Mouse (Mus musculus) urinary bladder, postnatal 10 days (tissue): ENCODE results near the gene Rad51b.

Source experiments
- DNase-seq: peaks from one replicate; pipeline ENCODE4 v3.0.0; 2022; ENCODE audit warnings: low spot score

Rad51b gene

GRCm38 (mm10) chr12:79437572-79437971 lies 140.5 kb downstream of the Rad51b start:
- no peak for DNase-seq

GRCm38 (mm10) chr12:79439961-79440360 lies 142.9 kb downstream of the Rad51b start:
- DNase-seq = no peak

DNA sequence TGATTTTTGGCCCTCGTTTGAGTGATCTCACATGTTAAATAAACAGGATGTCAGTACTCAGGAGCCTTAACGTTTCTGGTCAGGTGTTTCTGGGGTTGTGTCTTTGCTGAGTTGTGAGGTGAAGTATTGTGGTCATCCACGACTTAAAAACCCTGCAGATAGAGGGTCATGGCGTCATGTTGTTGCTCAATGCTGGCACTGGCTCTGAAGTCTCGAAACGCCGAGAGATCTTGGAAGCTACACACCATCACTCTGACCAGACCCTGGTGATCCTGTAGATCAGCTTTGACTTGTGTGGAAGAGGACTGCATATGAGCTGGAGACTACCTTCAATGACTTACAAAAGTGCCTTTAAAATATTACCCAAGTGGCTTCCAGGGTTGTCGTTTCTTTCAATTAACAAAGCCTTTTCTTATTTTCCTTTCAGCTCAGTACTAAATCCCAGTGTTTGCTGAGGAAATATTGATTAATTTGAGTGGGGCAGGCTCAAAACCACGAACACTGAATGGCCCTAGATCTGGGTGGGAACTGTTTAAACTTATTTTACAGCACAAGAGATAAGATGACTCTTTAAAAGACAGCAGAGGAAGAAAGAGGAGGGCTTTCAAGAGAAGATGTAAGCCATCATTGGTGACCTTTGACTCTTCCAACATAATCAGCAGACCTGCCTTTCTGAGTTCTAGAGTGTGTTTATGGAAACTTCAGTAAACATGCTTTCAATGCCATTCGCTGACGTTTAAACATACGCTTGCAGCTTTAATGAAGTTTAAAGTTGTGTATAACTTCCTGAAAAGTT lies 144.3 kb downstream of the Rad51b start:
- DNase-seq = no peak

DNA sequence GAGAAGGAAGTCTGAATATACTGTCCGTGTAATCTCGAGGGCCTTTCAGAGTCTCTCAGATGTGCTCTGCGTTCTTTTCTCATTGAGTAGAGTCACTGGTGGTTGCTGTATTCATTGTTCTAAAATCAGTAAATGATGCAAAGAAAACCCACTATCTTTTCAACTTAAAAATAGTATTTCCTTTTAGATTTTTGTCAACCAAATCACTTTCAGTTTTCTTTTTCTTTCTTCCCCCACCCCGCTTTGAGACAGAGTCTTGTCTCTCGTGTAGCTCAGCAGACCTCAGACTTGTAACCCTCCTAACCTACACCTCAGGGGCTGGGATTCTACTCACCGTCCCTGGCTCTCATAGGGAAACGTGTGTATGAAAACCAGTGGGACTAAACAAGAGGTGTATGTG lies 145.0 kb downstream of the Rad51b start:
- DNase-seq = no peak

DNA sequence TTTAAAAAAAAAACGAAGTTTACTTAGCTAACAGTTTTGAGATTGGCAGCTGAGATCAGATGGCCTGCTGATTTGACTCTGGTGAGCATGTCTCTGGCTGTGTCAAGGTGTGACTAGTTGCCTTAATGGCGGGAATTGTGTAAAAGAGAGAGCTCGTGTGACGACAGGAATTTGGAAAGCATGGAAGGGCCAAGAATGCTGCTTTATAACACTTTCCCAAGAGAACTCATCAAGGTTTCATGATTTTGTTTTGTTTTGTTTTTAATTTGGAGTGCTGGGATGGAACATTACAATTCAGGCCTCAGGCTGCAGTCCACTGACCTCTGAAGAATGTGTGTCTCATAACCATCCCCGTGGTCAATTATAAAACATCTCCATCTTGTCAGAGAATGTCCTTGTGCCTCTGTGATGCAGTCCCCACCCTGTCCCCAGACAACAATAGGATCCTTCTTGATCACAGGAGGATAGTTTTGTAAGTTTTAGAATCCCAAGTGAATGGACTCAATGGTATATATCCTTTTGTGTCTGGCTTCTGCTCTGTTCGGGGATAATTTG lies 145.8 kb downstream of the Rad51b start:
- no peak for DNase-seq

DNA sequence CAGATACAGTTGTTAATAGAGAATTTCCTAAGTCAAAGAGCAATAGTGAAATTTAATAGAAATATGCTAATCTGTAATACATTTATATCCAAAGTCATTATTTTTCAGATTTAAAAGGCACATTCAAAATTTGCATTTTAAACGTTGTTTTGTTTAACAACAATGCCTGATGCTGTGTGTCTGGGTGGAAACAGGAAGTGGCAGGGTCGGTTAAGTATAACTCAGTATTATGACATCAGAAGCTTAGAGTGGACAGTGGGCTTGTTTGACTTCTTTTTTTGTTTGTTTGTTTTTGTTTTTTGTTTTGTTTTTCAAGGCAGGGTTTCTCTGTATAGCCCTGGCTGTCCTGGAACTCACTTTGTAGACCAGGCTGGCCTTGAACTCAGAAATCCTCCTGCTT lies 147.6 kb downstream of the Rad51b start:
- no peak for DNase-seq

DNA sequence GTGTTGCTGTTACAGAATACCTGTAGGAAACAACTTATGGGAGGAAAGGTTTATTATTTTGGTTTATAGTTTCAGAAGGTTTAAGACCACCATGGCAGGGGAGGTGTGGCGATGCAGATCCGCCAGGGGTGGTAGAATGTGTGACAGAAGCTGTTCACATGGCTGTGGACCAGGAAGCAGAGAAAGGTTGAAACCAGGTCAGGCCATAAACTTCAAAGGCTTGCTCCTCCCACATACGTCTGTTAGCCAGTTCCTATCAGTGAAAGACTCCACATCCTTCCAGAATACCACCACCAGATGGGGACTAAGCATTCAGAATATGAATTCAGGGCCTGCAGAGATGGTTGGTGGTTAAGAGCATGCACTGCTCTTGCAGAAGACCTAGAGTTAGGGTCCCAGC lies 150.0 kb downstream of the Rad51b start:
- DNase-seq = no peak

DNA sequence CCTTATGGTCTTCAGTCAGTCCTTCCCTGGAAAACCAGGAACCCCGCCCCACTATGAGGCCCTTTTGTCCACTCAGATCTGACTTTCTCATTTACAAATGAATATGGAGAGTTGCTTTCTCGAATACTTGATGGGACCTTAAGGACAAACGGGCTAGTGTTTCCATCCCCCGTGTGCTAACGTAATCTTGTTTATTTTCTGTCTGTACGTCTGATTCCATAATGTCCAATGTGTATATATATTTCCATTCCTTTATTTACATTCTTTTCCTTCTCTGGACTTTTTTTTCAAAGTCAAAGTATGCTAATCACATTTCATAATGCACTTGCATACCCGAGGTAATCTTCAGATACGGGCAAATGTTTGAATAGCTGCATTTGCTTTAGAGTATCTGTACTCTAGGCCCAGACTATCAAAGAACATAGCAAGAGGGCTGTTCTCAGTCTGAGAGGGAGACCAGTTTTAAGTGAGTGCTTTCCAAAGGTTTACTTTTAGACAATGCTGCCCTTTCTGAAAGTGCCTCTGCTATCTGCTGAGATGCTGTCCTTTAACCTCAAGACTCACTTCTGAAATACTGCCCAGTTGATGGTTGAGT lies 152.8 kb downstream of the Rad51b start:
- no peak for DNase-seq

GRCm38 (mm10) chr12:79452882-79453281 lies 155.8 kb downstream of the Rad51b start:
- DNase-seq = no peak

DNA sequence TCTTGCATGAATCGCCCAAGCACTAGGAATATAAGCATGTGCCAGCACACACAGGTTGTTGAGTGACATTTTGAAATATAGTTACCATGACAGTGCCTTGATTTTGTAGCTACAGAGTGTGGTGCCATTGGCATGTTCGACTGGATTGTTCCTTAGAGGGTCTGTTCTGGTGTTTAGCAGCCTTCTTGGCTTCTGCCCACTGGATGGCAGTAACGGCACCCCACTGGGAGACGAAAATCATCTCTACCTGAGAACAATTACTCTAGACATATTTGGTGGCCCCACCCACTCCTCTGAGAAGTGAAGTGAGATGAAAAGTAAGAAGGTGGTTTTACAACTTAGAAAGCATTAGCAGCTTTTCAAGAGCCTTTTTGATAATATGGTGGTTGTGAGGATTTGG lies 156.9 kb downstream of the Rad51b start:
- no peak for DNase-seq

GRCm38 (mm10) chr12:79455061-79455847 lies 158.2 kb downstream of the Rad51b start:
- DNase-seq = no peak

DNA sequence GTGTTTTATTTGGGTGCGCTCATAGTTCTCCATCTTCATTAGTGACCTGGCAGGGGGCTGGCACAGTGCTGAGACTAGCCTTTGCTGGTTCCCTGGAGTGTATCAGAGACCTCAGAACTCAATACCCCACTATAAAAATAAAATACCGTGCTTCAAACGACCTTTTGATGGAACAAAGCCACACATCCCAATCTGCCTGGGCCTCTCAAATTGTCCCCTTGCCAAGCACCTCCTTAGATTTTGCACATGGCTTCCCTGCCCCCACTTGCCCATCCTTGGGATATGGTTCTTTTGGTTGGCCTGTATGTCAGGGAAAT lies 158.7 kb downstream of the Rad51b start:
- DNase-seq = no peak

GRCm38 (mm10) chr12:79456251-79456650 lies 159.2 kb downstream of the Rad51b start:
- no peak for DNase-seq

GRCm38 (mm10) chr12:79463371-79463770 lies 166.3 kb downstream of the Rad51b start:
- DNase-seq = no peak

DNA sequence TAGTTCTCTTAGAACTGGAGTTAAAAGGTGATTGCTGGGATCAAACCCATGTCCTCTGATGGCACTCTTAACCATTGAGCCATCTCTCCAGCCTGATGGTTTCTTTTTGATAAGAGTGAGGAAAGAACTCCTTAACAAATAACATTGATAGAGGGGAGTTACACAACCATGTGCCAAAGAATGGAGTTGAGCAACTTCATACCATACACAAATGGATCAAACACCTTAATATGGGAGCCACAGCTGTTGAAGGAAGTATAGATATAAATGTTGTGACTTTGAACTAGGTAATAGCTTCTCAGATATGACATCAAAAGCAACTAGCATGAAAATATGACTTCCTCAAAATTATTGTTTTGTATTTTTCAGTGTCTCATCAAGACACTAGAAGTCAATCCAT lies 173.0 kb downstream of the Rad51b start:
- DNase-seq = no peak

GRCm38 (mm10) chr12:79471868-79472267 lies 174.8 kb downstream of the Rad51b start:
- no peak for DNase-seq

DNA sequence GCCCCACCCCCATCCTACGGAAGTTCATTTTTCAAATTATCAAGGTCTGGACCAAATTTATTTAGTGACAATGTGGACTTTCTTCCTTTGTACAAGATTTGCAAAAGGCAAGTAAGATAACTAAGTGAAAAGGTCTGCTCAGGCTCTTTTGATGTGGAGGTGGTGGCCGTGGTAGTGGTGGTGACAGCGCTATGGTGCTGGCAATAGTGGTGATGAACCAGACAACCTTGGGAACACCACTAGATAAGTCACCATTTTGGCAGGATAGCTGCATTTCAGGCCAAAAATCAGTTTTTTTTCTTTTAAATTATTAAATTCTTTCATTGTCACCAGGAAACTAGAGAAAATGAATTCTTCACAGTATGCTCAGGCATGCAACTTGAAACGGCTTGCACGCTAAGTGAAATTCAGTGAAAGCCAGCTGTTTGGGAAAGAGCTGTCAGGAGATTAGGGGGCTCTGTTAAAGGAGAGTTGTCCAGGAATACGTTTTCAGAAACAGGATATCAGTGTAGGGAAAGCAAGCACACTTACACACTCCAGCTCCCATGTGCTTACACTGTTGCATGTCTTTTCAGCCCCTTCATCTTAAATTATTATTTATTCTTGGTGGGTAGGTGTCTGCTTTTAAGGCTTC lies 179.4 kb downstream of the Rad51b start:
- no peak for DNase-seq

DNA sequence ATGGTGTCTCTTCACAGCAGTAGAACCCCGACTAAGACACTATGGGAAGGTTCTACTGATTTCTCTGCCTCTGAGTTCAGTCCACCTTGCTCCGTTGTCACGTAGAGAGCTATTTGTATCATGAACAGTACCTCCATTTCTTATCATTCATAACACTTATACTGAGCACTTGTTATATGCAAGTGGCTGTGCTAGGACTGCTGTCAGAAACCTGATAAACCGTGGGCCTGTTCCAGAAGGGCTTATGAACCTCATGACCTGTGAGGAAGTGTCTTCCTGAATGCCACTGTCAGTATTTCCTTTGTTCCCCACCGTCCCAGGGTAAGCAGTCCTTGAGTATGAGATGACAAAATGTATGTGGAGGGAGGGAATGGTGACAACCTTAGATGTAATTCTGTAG lies 181.7 kb downstream of the Rad51b start:
- DNase-seq = no peak

- DNase-seq = no peak
These were observed 188.4 kb downstream of the Rad51b start for GRCm38 (mm10) chr12:79485501-79485900.

DNA sequence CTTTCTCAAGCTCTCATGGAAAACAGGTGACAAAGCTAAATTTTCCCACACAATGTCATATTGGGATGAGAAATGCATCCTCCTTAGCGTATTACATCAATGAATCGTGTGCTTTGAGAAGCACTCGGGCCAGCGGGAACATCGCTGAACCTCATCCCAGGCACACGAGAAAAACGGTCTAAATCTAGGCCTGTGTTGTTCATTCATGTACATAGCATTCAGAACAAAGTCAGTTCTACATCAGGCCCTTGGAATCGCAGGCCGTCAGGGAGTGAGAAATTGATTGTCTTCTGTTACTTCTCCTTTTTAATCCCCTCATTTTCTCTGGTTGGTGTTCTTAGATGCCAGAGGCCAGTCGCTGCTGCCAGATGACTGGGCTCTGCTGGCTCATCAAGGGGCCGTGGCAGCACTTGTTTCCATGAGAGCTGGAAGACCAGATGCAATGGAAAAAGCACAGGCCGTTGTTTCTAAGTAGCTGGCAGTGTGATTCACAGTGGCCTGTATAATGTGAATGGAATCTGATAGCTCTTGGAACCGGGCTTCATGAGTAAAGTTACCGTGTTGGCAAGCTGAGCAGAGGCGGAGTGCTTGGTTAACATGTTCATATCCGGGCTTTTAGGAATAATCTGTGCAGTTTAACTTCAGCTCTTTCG lies 191.6 kb downstream of the Rad51b start:
- no peak for DNase-seq

DNA sequence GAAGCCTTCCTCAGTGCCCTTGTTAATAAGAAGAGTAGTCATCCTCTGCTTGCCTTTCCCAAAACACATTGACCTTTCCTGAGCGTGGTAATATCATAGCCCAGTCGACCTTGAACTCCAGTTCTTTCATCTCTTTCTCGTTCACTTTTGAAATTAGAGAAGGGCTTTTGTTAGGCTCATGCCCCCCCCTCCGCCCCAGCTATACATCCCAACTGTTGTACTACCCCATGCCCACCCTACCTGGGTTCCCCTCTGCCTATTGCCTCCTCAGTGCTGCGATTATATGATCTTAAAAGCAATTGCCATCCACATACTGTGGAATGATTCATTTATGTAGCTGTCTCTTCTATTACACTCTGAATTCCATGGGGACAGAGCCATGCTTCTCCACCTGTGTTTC lies 193.5 kb downstream of the Rad51b start:
- no peak for DNase-seq

GRCm38 (mm10) chr12:79492175-79492574 lies 195.1 kb downstream of the Rad51b start:
- no peak for DNase-seq
